Mouse (Mus musculus): ENCODE measurements around the gene Spata5. TPM values are rescaled to one million over a fixed set of nuclear protein-coding genes. Genes with fewer than 3 reads are reported as not detected.

Spata5 gene
- total RNA-seq, 2 experiments from 2014 or later: 21.1 to 21.5 TPM

DNA sequence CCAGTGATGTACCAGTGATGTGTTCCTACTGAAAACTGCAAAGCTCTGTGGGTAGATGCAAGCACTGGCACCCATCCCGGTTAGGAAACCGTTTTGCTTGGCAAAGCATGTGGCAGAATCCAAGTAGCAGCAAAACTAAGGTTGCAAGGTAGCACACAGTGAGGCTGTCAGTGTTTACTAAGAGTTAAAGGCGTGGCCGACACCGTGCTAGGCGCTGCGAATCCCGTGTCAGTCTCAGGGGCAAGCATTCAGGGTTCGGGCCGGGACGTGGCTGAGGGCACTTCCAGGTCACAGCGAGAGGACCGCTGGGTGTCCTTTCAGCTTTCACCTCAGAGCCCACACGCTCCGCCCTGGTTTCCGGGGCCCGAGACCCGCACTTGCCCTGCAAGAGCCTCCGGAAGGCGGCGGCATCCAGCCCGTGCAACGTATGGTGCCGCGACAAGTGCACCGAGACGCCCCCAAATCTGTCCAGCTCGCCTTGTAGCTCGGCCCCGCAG, 687 bp upstream of the Spata5 start:
- DNase-seq (ENCODE audit: low spot score in 2 of 2): peak; percentile 65 to 81
- intact Hi-C loops (cut with DNase I): loop anchor here (2.0 to 10.0 kb wide), 2 partner anchors 106 to 784 kb away; partner anchors contain the start of genes Bbs12 and Cetn4

DNA sequence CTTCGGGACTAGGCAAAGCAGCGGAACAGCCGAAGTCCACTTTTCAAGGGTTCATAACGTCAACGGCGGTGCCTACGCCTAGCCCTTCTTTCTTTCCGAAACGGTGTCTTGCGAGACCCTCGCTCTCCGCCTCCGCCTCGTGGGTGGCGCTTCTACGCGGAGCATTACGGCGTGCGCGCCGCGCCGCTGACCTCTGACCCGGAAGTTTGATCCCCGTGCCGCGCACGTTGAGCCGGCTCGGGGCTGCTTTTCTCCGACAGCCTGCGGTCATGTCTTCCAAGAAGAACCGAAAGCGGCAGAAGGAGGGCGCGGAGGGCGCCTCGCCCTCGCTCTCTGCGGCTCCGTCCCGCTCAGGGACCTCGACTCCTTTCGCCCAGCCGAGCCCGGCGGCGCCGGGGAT, 376 bp downstream of the Spata5 start, which contains the start of gene Nudt6:
Gene Nudt6 (minus strand): TSS at position 140 of the 400 bp plus-strand sequence.
- intact Hi-C loops (cut with DNase I): no loop called here

DNA sequence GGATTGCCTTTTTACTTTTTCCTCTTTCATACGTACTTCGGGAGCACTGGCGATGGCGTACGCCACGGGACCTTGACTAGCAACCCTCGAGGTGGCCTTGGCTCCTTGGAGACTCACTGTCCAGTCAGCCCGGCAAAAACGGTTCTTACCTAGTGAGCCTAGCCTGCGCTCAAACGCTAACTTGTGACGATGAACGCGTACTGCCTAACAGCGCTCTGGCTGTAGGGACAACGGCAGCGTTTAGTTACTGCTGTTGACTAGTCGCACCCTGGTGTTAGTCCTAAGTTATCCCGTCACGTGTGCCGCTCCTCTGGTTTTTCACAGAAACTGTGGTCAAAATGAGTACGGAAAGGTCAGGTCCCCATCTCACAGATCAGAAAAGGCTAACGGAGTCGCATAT, 945 bp downstream of the Spata5 start:
- intact Hi-C loops (cut with DNase I): no loop called here
- DNase-seq (ENCODE audit: low spot score in 2 of 2): peak in 1 of 2 experiments; percentile 36

More for the DNA sequence above, 376 bp downstream of the Spata5 start, which contains the start of gene Nudt6:
- DNase-seq (ENCODE audit: low spot score in 2 of 2): peak; percentile 92 to 94

DNA sequence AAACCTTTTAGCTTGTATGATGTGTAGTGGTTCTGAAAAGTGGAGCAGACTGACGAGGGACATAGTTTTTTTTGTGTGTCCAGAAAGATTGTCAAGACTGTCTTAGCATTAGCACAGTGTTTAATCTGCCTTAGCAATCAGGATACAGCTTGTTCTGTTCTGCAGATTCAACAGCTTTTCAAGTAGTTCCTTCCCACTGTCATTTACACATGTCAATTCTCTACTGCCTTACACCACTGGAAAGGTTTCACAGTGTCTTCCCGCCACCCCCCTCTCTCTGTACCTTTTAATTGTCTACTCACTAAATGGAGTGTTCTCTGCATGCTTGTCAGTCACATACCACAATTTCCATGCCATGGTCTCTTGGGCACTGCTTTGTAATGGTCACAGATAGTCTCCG, 1.5 kb downstream of the Spata5 start:
- DNase-seq (ENCODE audit: low spot score in 2 of 2): no peak
- intact Hi-C loops (cut with DNase I): no loop called here

DNA sequence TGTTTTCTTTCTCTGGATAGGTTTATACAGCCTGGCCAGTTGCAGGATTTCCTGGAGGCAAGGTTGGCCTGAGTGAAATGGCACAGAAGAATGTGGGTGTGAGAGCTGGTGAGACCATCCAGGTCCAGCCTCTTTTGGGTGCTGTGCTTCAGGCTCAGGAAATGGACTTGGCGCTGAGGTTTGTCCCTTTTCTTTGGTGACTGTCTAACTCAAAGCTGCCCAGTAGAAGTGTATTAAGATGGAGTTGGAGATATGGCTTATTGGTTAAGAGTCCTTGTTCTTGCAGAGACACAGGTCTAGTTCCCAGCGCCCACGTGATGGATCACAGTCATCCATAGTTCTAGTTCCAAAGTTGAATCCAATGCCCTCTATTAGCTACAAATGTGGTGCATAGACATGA, 6.4 kb downstream of the Spata5 start:
- DNase-seq (ENCODE audit: low spot score in 2 of 2): no peak
- intact Hi-C loops (cut with DNase I): no loop called here

DNA sequence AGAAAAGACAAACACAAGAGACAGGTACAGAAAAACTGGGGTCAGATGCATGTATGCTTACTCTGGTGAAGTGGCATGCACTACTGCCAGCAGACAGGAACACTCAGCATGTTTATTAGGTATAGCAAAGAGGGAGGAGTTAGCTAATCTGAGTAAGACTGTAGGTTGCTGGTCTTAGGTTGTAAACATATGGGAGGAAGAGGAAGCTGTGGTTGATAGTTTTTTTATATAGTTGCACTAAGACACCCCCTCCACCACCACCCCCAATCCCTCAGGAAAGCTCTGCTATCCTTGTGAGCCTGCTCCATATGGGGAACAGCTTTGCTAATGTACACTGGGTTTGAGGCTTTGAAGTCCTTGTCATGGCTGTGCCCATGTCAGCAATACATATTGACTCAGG, 10.7 kb downstream of the Spata5 start:
- intact Hi-C loops (cut with DNase I): no loop called here
- no peak for DNase-seq (ENCODE audit: low spot score in 2 of 2)

DNA sequence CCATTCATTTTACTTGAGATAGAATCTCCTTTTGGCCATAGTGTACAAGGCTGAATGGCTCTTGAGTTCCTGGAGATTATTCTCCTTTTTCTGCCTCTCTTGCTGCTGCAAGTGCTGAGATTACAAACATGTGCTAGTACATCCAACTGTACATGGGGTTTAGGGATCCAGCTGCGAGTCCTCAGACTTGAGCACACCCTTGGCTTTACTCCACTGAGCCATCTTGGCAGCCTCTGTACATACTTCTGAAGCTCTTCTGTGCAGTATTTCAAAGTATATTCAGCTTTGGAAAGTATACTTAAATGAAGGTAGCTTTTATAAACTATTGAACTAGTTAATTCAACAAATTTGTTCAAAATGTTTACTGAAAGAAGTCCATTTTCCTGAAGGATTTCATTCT, 20.1 kb downstream of the Spata5 start:
- no peak for DNase-seq (ENCODE audit: low spot score in 2 of 2)
- intact Hi-C loops (cut with DNase I): no loop called here

DNA sequence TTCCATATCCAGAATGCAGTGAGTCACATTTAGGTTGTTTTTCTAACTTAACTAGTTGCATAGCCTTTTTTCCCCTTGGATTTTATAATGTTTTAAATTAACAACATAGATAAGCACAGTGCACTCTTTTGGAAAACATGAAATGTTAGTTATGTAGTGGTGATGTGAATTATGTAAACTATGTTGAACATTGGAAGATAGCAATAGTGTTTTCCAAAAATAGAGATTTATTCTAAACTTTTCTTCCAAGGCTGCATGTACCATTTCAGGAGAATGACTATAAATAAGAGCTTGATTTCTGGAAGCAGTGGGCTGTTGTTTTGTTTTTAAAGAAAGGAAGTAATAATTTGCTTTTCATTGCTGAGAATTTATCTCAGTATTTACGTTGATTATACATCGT, 23.7 kb downstream of the Spata5 start:
- DNase-seq (ENCODE audit: low spot score in 2 of 2): no peak
- intact Hi-C loops (cut with DNase I): no loop called here

DNA sequence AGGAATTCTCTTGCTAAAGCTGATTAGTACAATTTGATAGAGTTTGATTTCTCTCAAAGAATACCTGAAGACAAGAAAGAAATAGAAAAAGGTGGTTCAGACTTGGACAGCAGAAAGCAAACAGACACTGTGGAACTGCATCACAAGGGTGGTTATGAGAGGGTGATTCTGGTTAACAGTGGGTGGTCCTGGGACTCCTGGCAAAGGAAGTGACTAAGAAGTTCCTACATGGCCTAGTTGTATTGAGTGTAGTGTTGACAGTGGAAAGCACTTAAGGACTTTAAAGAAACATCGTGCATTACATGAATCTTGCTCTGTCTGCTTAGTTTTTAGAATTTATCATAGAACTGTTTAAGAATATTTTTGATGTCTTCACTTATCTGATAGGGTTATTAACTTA, 36.3 kb downstream of the Spata5 start:
- DNase-seq (ENCODE audit: low spot score in 2 of 2): no peak
- intact Hi-C loops (cut with DNase I): no loop called here

DNA sequence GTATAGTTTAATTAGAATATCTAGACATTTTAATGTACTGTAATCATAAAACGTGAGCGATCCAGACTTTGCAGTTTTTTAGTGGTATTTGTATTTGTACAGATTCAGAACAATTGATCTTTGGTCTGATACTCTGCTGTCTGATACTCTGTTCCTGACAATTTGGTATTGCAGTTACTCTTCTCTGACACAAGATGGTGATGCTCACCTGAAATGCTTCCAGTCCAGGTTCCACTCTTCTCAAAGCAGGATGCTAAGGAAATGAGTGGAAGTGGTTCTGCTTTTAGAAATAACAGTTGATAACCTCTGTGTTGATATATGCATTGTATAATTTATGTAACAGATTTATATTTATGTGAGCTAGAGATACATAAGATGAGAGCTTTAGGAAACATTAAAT, 48.5 kb downstream of the Spata5 start:
- DNase-seq (ENCODE audit: low spot score in 2 of 2): peak; percentile 6 to 23
- intact Hi-C loops (cut with DNase I): no loop called here

DNA sequence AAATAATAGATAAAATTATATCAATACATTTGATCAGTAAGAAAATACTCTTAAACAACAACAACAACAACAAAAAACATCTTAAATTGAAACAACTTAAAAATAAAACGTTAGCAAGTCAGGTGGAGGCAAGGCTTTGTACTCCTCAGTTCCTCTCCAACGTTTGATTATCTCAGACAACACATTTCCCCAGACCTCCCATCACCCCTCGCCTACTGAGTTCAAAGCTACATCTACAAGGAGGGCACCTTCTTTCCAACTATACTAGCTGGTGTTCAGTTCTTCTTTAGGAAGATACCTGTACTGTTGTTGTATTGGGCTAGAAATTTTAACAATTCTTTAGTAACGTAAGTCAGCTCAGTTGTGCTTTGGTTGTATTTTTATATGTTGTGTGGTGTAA, 49.7 kb downstream of the Spata5 start:
- intact Hi-C loops (cut with DNase I): no loop called here
- DNase-seq (ENCODE audit: low spot score in 2 of 2): no peak

DNA sequence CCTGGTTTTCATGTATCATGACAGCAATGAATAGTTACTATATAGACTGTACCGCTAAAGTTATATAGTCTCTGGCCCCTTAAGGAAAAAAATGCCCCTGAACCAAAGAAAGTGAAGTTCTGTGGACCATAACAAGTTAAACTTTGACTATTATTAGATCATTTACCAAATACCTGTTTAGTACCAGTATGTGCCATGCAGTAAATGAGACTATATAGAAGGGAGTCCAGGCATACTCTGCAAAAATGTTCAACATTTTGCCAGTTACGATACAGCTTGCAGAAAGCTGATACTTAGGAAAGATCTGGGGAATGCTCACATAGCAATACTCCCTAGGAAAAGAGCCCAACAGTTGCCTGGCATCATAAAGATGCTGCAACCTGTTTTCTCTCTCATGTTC, 51.2 kb downstream of the Spata5 start:
- intact Hi-C loops (cut with DNase I): loop anchor here (5.0 to 10.0 kb wide), 5 partner anchors 161 to 1384 kb away; no protein-coding TSS in a partner anchor

DNA sequence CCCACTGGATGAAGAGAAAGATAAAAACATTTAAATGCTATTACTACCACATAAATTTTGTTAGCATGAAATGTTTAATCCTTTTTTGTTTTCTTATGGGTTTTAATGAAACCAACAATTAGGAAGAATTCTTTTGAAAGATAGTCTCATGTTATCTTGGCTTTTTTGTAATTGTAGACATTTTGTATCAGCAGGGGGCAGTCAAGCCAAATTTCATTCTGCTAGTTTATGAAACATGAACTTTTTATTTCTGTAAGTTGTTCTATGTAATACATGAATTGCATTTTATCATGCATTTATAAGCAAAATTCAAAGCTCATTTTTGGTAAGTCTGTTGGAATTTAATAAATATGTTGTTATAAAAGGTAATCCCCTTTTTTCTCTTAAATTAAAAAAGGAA, 52.8 kb downstream of the Spata5 start:
- intact Hi-C loops (cut with DNase I): loop anchor here (5.0 to 10.0 kb wide), 5 partner anchors 160 to 1382 kb away; no protein-coding TSS in a partner anchor
- peak in 1 of 2 experiments; percentile 13 for DNase-seq (ENCODE audit: low spot score in 2 of 2)

More for the DNA sequence above, 51.2 kb downstream of the Spata5 start:
- DNase-seq (ENCODE audit: low spot score in 2 of 2): no peak

DNA sequence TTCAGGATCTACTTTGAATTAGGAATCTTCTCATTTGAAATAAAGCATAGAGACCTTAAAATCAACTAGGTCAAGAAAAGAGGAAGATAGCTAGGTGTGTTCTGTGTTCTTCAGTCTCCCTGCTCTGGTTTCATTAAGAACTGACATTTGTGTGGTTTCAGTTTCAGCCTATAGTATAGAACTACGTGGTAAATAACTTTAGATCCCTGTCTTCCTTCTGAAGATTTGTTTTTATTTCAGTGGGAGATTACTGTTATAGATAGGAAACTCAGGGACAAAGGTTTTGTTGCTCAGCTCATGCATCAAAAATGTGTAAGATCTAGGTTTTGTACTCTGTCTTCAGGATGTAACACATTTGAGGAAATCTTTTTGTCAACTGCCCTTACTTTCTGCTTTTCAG, 56.8 kb downstream of the Spata5 start:
- DNase-seq (ENCODE audit: low spot score in 2 of 2): no peak
- intact Hi-C loops (cut with DNase I): loop anchor here (5.0 to 10.0 kb wide), 3 partner anchors 476 to 1378 kb away; no protein-coding TSS in a partner anchor

DNA sequence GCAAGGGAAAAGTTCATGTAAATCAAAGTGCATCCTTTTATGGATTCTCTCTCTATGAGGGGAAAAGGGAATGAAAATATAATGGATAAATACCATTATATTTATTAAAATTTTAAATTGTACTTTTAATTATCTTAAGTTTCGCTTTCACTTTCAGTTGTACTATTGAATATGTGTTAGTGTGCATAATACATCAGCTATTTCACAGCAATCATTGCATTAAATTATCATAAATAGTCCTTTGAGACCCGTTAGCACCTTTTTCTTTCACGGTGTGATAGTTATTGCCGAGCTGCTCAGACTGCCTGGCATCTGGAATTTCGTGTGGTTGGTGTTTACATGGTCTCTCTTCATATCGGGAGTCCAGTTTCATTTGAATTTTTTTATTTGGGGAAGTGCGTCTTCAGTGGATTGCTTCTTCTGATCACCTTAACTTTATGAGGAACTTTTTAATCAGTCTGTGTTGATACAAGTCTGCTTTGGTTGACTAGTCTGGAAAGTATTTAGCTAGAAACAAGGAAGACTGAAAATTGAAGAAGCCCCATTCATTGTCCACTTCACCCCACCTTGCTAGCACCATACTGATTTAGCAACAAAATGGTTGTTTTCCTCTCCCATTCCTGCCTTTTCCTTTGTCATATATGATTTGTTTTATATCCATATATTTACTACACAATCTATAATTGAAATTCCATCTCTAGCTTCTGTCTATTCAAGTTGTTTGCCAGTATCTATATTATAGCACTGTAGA, 57.9 kb downstream of the Spata5 start:
- intact Hi-C loops (cut with DNase I): loop anchor here (5.0 to 10.0 kb wide), 3 partner anchors 475 to 1377 kb away; no protein-coding TSS in a partner anchor
- no peak for DNase-seq (ENCODE audit: low spot score in 2 of 2)

DNA sequence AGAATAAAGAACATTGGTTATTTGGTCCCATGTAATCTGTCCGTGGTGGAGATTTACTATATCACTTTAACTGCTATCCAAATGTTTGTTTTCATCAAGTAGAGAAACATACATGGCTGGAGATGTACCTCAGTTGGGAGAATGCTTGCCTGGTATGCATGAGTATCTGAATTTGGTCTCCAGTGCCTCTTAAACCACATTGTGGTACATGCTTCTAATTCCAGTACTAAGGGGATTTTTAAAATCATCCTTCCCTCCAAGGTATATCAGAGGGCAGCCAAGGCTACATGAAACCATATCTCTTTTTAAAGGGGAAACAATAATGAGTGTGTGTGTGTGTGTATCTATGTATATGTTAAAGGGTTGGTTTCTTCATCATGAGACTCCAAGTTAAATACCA, 60.1 kb downstream of the Spata5 start:
- intact Hi-C loops (cut with DNase I): loop anchor here (5.0 to 10.0 kb wide), 3 partner anchors 473 to 1375 kb away; no protein-coding TSS in a partner anchor
- no peak for DNase-seq (ENCODE audit: low spot score in 2 of 2)

DNA sequence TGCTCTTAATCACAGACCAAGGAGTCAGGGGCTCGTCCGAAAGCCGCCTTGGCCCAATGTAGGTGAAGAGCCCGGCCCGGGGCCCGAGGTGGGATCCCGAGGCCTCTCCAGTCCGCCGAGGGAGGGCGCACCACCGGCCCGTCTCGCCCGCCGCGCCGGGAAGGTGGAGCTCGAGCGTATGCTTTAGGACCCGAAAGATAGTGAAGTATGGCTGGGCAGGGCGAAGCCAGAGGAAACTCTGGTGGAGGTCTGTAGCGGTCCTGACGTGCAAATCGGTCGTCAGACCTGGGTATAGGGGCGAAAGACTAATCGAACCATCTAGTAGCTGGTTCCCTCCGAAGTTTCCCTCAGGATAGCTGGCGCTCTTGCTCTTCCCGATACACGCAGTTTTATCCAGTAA, 61.6 kb downstream of the Spata5 start:
- DNase-seq (ENCODE audit: low spot score in 2 of 2): no peak

DNA sequence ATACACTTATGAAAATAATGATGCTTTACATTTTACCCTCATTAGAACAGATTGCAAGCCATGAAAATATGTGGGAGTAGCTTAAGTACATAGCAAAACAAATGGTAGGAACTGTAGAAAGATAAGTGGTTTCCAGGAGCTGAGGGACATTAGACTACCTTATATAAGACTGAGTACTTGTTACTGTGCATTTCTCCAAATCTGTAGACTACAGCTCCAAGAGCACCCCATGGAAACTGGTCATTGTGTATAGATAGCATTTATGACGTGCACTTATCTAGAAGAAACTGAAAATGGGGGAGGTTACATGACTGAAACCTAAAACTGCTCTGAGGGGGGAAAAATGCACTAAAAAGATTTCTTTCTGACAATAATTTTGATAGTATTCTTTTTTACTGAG, 63.0 kb downstream of the Spata5 start:
- DNase-seq (ENCODE audit: low spot score in 2 of 2): no peak
- intact Hi-C loops (cut with DNase I): no loop called here

More for the DNA sequence above, 61.6 kb downstream of the Spata5 start:
- intact Hi-C loops (cut with DNase I): no loop called here

DNA sequence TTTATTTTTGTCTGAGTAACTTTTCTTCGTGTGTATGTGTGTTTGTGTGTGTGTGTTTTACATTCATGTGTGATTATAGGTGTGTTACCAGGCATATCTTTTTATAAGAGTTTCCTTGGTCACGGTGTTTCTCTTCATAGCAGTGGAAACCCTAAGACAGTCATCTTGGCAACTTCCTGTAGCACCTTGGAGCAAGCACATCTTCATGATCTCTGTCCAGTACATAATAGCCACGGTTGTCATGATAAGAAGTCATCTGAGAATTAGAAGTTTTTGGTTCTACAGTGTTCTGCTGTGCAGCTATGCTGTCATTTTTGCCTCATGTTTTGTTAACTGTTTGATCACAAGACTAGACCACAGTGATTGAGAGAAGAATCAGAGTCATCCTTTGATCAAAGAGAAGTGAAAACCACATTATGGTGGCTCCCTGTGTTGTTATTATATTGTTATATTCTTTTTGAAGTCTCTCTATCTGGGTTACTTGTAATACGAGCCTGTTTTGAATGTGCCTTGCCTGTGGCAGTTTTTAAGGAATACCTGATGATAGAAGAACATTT, 64.1 kb downstream of the Spata5 start:
- DNase-seq (ENCODE audit: low spot score in 2 of 2): no peak

DNA sequence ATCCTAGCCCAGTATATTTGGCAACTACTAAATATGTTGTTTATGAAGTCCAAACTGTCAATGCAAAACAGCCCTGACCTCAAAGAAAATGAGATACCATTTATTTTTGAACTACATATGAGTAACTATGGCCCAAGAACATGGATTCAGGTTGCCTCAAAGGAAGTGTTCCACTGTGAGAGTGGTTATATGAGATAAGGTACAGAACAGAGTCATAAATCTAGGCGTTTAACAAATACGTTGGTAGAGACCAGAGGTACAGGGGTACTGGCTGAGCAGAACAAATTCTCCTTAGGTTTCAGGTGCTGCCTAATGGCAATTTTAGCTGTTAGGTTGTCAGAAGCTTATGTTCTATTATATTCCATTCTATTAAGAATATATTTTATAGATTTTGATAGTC, 67.9 kb downstream of the Spata5 start:
- no peak for DNase-seq (ENCODE audit: low spot score in 2 of 2)

More for the DNA sequence above, 64.1 kb downstream of the Spata5 start:
- intact Hi-C loops (cut with DNase I): no loop called here

DNA sequence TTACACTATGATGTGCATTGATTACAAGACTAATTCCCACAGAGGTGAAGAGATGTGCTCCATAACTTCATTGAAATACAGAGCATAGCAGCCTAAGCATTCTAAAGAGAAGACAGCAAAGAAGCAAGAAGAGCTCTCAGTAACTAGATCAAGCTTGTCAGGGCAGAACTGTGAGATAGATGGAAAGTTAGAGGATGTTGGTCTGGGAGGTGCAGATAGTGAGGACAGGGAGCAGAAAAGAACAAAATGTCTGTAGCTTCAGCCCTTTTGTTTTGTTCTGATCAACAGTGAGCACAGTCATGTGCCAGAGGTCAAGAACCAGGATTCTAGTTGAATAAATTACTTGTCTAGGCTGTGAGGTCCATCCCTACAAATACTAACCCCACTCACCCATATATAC, 68.5 kb downstream of the Spata5 start:
- intact Hi-C loops (cut with DNase I): no loop called here
- no peak for DNase-seq (ENCODE audit: low spot score in 2 of 2)

More for the DNA sequence above, 67.9 kb downstream of the Spata5 start:
- intact Hi-C loops (cut with DNase I): no loop called here

Data from left cerebral cortex, postnatal 25 days (tissue).